Mouse (Mus musculus): ENCODE results near the gene Cldn34c4.

The Cldn34c4 gene

GRCm38 (mm10) chrX:127736454-127736853, at the start of gene Cldn34c4:
Gene Cldn34c4 (minus strand): TSS chrX:127736554.
- no peak for DNase-seq (ENCODE audit: low read depth)

GRCm38 (mm10) chrX:127747062-127747461, 10.7 kb upstream of the Cldn34c4 start:
- no peak for DNase-seq (ENCODE audit: low read depth)
